Mouse (Mus musculus) stomach, embryonic 16.5 days (tissue): Measurements from ENCODE around the gene Rflnb. TPM values are rescaled to one million over a fixed set of nuclear protein-coding genes. Genes with fewer than 3 reads are reported as not detected.
"Not testable (repeated sequence)": the region's sequence is repeated elsewhere in the genome, so short reads cannot be mapped to it uniquely, and the experiment has no call there.

ENCODE experiments used
- ATAC-seq: fragments of 200-750 bp; cut with Nextera tagmentation; 2 replicates; pipeline ENCODE4 v1.8.0; 2017; ENCODE audit warnings: moderate number of reproducible peaks, moderate TSS enrichment; ENCODE audit not compliant: insufficient read depth, low FRiP score
- H3K27ac ChIP-seq: fragments of 300-500 bp; sonication (generic); 2 replicates; pipeline ENCODE4 v1.5.1; 2014; ENCODE audit warnings: low read length
- H3K27me3 ChIP-seq: fragments of 300-500 bp; sonication (generic); 2 replicates; pipeline ENCODE4 v1.6.1; 2014; ENCODE audit warnings: low read length, control low read depth, mixed read lengths; ENCODE audit not compliant: control insufficient read depth, insufficient read depth
- H3K36me3 ChIP-seq: fragments of 300-500 bp; sonication (generic); 2 replicates; pipeline ENCODE4 v1.6.1; 2014; ENCODE audit warnings: low read length; ENCODE audit not compliant: control insufficient read depth, insufficient read depth
- H3K4me1 ChIP-seq: fragments of 300-500 bp; sonication (generic); 2 replicates; pipeline ENCODE4 v1.6.1; 2014; ENCODE audit warnings: low read length, control low read depth, mixed read lengths; ENCODE audit not compliant: control insufficient read depth, insufficient read depth
- H3K4me2 ChIP-seq: fragments of 300-500 bp; sonication (generic); 2 replicates; pipeline ENCODE4 v1.6.1; 2014; ENCODE audit warnings: low read depth, low read length, mixed read lengths
- H3K4me3 ChIP-seq: fragments of 300-500 bp; sonication (generic); replicated peaks from 2 replicates; pipeline ENCODE4 v1.5.1; 2014; ENCODE audit warnings: mild to moderate bottlenecking, low read length
- H3K9ac ChIP-seq: fragments of 300-500 bp; sonication (generic); 2 replicates; pipeline ENCODE4 v1.6.1; 2014; ENCODE audit warnings: low read length
- H3K9me3 ChIP-seq: fragments of 300-500 bp; sonication (generic); replicated peaks from 2 replicates; pipeline ENCODE4 v1.6.1; 2016; ENCODE audit warnings: low read length, control low read depth; ENCODE audit not compliant: control insufficient read depth
- WGBS: fragments of 180-500 bp; shearing (Covaris S2); extraction: QIAGEN DNeasy Blood & Tissue Kit; methylation state at CpG from one replicate; pipeline ENCODE4 v1.1.7; 2014; 5-methylcytosine and 5-hydroxymethylcytosine counted together
- polyA plus RNA-seq: library from polyadenylated mRNA; unstranded; fragments of >200 nt; fragmentation: Nextera tagmentation; extraction: Ambion mirVana; gene quantifications from 2 replicates; pipeline ENCODE4 v1.2.1, GENCODE M21; 2015

Rflnb gene
- polyA plus RNA-seq, 1 experiment from 2014 or later = 47.8 TPM

DNA sequence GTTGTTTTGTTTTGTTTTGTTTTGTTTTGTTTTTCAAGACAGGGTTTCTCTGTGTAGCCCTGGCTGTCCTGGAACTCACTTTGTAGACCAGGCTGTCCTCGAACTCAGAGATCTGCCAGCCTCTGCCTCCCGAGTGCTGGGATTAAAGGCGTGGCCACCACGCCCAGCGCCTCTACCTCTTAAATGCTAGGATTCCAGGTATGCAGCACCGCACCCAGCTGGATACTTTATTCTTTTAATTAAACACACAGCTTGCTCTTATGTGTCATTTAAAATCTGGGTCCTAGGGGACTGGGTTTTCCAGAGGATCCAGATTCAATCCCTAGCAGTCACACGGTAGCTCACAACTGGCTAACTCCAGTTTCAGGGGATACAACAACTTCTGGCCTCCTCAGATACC, 23.3 kb downstream of the Rflnb start:
- H3K27me3 ChIP-seq, H3K36me3 ChIP-seq, ATAC-seq, H3K27ac ChIP-seq, H3K9me3 ChIP-seq, H3K4me2 ChIP-seq, H3K4me3 ChIP-seq, H3K9ac ChIP-seq, H3K4me1 ChIP-seq: not testable (repeated sequence)
- WGBS = 88% methylated on average over 7 of the region's 7 CpGs

DNA sequence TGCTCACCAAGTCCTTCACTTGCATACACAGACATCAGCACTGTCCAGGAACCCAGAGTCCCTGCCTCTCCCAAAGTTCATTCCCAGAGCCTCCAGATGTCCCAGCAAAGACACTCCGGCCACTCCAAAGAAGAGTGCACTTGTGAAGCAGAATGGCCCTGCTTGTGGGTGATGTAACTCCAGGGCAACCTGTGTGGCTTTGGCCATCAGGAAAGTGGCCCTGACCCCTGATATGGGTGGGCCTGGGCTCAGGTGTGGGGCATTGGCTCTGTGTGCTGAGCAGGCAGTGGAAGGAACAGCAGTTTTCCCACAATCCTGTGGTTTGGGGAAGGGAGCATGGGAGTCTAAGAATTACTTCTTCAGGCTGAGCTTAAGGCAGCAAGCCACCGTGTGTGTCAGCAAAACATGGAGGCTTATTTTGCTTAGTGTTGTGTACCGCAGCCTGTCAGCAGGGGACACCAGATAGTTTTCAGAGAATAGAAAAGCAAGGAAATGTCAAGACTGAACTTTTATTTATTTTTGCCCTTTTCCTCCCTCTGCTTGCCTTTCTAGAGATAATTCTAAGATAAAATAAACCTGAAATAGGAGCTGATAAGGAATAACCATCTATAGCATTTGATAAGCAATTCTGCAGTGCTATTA, 26.2 kb downstream of the Rflnb start:
- no peak overlapping the region for H3K4me3 ChIP-seq
- no peak overlapping the region for H3K4me2 ChIP-seq
- peak overlapping the region; percentile 62; the same call in 1 of the 2 replicates for H3K27ac ChIP-seq
- ATAC-seq = no peak
- H3K4me1 ChIP-seq = no peaks in the 10 kb centered on the region
- WGBS = 40% methylated on average over 3 of the region's 3 CpGs
- H3K9me3 ChIP-seq = no peaks in the 10 kb centered on the region
- no peaks in the 10 kb centered on the region for H3K36me3 ChIP-seq
- no peak overlapping the region for H3K9ac ChIP-seq
- H3K27me3 ChIP-seq = no peaks in the 10 kb centered on the region

DNA sequence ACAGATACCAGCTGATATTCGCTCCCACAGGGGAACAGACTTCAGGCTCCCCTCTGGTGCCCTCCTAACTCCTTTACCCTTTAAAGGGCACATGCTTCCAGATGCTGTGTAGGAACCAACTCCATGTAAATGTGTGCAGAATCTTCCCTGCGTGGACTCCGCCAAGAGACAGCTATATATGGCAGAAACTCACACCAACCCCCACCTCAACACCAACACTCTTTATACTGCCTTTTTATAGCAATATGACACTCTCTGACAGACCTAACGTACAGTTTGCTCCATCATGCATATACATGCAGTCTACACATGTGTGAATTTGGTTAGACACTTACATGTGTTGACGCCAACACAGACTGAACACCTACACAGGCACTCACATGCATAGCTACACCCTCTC, 26.9 kb downstream of the Rflnb start:
- Histone ChIP-seq H3K36me3 (no peaks in the 10 kb centered on the region), H3K27me3 (no peaks in the 10 kb centered on the region), H3K4me3 (no peak overlapping the region), H3K9me3 (no peaks in the 10 kb centered on the region), H3K4me1 (no peaks in the 10 kb centered on the region), H3K9ac (no peak overlapping the region), H3K27ac (no peak overlapping the region; the same call in 1 of the 2 replicates), H3K4me2 (no peak overlapping the region)
- ATAC-seq = 0 out of 2 replicates have a peak, but pooled peaks have one; percentile 42
- WGBS = 79% methylated on average over 5 of the region's 5 CpGs

DNA sequence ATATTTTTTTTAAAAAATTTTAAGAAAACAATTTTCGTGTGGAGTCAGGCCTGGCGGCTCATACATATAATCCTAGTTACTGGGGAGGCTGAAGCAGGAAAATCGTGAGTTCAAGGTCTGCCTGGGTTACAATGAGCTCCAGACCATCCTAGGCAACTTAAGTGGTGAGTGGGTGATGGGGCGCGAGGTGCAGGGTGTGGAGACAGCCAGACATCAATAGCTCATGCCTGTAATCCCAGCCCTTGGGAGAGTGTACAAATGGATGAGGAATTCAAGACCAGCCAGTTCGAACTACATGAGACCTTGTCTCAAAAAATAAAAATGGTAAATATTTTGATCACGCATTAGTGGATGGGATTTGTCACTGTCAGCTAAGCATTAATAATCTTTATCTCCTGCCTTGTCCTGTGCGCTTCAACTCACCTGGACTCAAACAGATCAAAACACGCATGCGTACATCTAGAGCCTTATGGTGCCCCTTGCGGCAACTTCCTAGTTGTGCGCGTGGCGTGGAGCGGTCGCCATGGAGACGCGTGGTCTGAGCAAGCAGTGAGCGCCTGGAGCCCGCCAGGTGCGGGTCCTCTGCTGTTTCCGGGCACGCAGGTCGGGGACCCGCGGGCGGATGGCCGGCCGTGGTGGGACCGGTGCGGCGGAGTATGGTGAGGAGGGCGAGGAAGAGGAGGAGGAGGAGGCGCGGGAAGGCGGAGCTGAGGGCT, 28.0 kb downstream of the Rflnb start, which contains the start of gene 1700016K19Rik:
Gene 1700016K19Rik (plus strand): TSS at position 473 of the 716 bp plus-strand sequence.
- peak; percentile 71; the same call in 1 of the 2 replicates for ATAC-seq
- no peaks in the 10 kb centered on the region for H3K9me3 ChIP-seq
- WGBS = 11% methylated on average over 35 of the region's 36 CpGs
- H3K4me2 ChIP-seq = peak within 1 kb of the TSS; percentile 82
- H3K4me3 ChIP-seq = peak within 1 kb of the TSS; percentile 59
- no peak within 1 kb of the TSS for H3K27ac ChIP-seq
- H3K9ac ChIP-seq = peak within 1 kb of the TSS; percentile 63
- no peaks in the 10 kb centered on the region for H3K36me3 ChIP-seq
- no peaks in the 10 kb centered on the region for H3K4me1 ChIP-seq
- H3K27me3 ChIP-seq = no peaks in the 10 kb centered on the region

DNA sequence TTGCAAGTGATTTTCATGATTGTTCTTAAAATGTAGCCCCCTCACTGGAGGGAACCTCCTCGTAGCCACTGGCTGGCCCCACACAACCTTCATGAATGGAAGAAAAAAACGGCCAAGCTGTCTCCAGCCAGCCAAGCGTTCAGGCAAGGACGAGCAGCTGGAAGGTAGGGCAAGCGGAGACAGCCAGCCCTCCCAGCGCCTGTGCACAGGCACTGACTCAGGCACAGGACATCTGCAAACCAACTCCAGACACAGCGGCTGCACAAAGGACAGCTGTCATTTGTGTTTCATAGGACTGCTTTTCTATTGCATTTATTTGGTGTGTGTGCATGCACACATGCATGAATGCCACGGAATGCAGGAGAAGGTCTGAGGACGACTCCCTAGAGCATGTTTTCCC, 33.2 kb downstream of the Rflnb start:
- H3K4me3 ChIP-seq = no peak overlapping the region
- 55% methylated on average over 9 of the region's 9 CpGs for WGBS
- no peak for ATAC-seq

DNA sequence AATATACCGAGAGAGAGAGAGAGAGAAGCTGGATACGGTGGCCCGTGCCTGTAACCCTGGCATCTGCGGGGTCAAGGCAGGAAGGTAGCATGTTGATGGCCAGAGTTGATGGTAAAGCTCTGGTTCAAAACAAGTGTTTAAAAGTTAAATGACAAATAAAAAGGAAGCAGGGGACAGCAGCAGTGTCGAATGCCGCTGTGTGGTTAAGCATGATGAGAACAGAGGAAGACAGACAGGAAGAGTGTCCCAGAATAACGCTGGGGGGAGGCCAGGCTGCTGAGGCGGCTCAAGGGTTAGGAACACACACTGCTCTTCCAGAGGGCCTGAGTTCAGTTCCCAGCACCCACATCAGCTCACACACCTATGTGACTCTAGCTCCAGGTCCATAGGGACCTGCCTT, 35.1 kb downstream of the Rflnb start:
- no peaks in the 10 kb centered on the region for H3K9me3 ChIP-seq
- no peak overlapping the region for H3K27ac ChIP-seq
- H3K4me1 ChIP-seq = no peaks in the 10 kb centered on the region
- no peak for ATAC-seq
- no peak overlapping the region for H3K9ac ChIP-seq
- no peaks in the 10 kb centered on the region for H3K36me3 ChIP-seq
- H3K27me3 ChIP-seq = no peaks in the 10 kb centered on the region
- H3K4me3 ChIP-seq = no peak overlapping the region
- H3K4me2 ChIP-seq = no peak overlapping the region
- 76% methylated on average over 8 of the region's 8 CpGs for WGBS

More for the DNA sequence above, 33.2 kb downstream of the Rflnb start:
- H3K4me1 ChIP-seq = no peaks in the 10 kb centered on the region
- no peak overlapping the region for H3K4me2 ChIP-seq
- no peak overlapping the region for H3K9ac ChIP-seq
- no peaks in the 10 kb centered on the region for H3K36me3 ChIP-seq
- H3K27me3 ChIP-seq = no peaks in the 10 kb centered on the region
- no peaks in the 10 kb centered on the region for H3K9me3 ChIP-seq
- no peak overlapping the region for H3K27ac ChIP-seq

- no peaks in the 10 kb centered on the region for H3K9me3 ChIP-seq
- ATAC-seq = no peak
- no peak overlapping the region for H3K9ac ChIP-seq
- no peak overlapping the region for H3K4me2 ChIP-seq
- WGBS = 82% methylated on average over 8 of the region's 8 CpGs
- H3K4me1 ChIP-seq = no peaks in the 10 kb centered on the region
- no peak overlapping the region for H3K4me3 ChIP-seq
- no peaks in the 10 kb centered on the region for H3K27me3 ChIP-seq
- H3K36me3 ChIP-seq = no peaks in the 10 kb centered on the region
- no peak overlapping the region for H3K27ac ChIP-seq
These were observed 35.7 kb downstream of the Rflnb start for GRCm38 (mm10) chr11:75991911-75992310.

DNA sequence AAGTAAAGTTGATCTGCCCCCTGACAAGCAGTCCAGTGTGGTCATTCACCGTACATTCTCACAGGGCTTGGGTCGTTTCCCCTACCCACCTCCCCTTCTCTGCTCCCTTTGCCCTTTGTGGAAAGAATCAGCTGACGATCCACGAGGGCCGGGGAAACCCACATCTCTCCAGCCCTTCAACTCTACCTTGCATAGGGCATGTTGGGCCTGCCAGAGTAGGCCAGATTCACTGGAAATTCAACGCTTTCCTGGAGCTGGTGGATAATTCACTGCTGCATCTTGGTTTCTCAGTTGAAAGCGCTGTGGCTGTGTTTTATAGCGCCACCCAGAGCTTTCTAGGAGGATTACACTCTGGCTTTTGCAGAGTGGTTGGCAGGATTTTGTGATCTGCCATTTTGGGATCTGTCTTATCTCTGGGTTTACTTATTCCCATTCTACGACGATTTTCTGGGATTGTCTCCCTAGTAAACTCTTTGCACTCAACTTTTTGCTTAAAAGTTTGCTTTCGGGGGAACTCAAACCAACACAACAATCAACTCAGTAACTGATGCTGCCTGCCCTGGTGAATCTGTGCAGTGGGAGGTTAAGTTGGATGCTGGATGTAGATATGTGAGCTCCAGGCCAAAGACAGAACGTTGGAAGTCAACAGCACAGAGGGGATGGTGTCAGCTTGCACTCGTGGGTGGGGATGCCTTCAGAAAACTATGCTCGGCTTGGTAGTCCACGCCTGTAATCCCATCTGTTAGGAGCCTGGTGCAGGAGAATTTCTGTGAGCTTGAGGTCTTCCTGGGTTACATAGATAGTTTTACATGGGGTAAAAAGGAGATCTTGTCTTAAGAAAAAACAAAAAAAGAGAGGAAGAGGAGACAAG, 36.4 kb downstream of the Rflnb start:
- 74% methylated on average over 15 of the region's 15 CpGs for WGBS
- Histone ChIP-seq H3K9ac (no peak overlapping the region), H3K9me3 (no peaks in the 10 kb centered on the region), H3K4me1 (no peaks in the 10 kb centered on the region), H3K4me3 (no peak overlapping the region), H3K36me3 (no peaks in the 10 kb centered on the region), H3K27ac (no peak overlapping the region), H3K27me3 (no peaks in the 10 kb centered on the region), H3K4me2 (no peak overlapping the region)
- no peak for ATAC-seq

GRCm38 (mm10) chr11:75985948-75986347, 41.6 kb downstream of the Rflnb start:
- WGBS = 60% methylated on average over 7 of the region's 7 CpGs
- Histone ChIP-seq H3K9ac (no peak overlapping the region), H3K27me3 (no peaks in the 10 kb centered on the region), H3K4me2 (no peak overlapping the region), H3K27ac (no peak overlapping the region), H3K4me3 (no peak overlapping the region), H3K9me3 (no peaks in the 10 kb centered on the region), H3K36me3 (no peaks in the 10 kb centered on the region), H3K4me1 (no peaks in the 10 kb centered on the region)
- ATAC-seq = no peak
